Mouse (Mus musculus) mouse trophoblast stem cell (cell line): ENCODE measurements at regions not wholly inside any gene's neighbourhood (a gene's known extent, or its start where the extent isn't known, plus 50 kb on each side); places are given as distances from the start of the nearest gene placed in this dataset.

Source experiments
- in situ Hi-C, 2 experiments: fragments of 300-500 bp; cut with MseI, MboI; formaldehyde crosslinking; loops; 2 replicates in 1 of 2; 3 replicates in 1 of 2; pipeline ENCODE4 v1.15.1; 2025

- in situ Hi-C loops: no loop called here
Measured at GRCm38 (mm10) chrX:47330969-47331368, 561.8 kb downstream of the Smarca1 start.

DNA sequence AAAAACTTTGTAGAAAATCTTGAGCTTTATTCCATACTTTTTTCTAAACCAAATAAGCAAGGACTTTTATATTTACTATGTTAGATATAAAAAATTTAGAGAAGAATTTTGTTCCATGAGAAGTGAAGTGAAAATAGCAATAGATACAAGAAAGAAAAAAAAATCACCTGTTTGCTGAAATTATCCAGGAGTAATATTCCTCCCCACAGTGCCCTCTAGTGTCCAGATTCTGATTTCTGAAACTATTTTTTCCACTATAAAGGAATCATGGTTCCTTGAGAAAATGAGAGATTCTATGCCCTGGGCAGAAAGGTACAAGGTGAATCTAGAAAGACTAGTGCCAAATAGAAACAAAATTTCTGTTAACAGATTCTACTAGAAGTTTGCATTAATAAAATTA, 564.0 kb downstream of the Smarca1 start:
- in situ Hi-C loops: no loop called here

DNA sequence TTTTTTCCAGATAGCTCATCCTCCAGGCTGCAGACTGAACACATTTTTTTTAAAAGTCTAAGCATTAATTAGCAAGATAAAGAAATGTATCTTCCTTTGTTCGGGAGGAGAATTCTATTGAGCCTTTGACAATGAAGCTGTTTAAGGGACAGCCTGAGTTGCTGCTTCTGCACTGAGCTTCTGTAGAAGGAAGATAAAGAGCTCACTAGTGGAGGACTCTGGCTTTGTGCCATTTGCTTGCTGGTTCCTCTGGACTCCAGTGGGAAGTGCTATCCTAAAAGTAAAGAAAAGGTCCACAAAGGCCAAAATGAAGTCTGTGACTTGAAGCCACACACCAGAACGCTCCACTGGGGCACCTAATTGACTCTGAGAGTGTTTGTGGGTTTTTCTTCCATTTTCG, 577.0 kb downstream of the Smarca1 start:
- in situ Hi-C loops: no loop called here

DNA sequence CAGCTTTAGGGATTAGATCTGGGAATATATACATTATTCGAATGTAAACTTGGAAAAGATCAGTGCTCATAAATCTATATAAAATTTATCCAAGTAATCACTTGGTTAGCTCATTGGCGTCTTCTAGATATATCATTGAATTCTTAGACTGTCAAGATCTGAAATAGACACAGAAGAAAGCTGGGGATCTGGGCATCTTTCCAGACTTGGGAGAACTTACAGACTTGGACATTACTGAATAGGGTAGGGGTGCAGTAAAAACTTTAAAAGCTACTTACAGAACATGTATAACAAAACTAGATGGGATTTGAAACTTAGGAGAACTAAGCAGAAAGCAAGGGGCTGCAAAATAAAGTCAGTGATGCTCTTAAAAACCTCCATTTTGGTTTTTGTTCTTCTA, 585.6 kb downstream of the Smarca1 start:
- in situ Hi-C loops: no loop called here

DNA sequence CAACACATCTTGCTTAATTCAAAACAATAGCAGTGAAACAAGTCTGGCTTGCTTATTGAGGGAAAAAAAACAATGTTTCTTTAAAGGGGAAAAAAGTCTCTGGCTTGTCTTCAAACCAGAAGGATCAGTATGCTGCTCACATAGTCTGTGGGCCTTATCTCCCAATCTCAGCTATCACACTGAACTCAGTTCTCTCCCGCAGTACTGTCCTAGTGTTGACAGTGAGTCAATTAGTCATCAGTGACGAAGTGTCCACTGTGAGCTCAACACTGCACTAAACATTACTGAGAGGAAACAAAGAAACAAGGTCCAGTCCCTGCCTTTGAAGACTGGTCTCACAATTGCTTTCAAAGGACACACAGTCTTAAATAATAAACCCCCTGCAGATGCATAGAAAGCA, 589.2 kb downstream of the Smarca1 start:
- in situ Hi-C loops: no loop called here

DNA sequence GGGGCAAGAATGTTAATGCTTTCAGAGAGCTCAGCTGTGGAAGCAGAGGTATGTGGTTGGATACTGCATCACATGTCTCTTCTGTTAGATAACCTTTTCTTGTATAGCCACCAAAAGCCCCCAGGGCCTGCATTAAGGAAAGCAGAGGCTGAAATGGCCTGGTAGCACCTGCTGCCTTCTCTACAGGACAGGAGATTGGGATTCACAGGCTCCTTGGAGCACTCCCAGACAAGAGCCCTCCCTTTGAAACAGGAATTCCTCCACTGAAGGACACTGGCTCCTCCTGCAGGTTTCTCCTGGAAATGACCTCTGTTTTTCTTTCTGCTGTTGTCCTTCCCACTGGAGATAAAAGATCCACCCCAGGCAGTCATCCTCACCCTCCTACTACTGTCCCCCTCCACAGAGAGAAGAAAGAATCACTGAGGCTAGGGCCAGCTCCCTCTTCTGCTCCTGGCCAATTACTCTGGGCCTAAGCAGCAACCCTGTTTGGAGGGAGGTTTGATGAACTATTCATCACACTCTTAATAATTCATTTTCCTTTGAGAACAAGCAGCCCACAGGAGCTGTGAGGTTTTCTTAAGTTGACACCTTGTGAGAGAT, 600.1 kb downstream of the Smarca1 start:
- in situ Hi-C loops: loop anchor here in 1 of 2 experiments (25.0 kb wide), 1 partner anchor 95 kb away; no protein-coding TSS in a partner anchor
